Mouse (Mus musculus): ENCODE measurements at regions not wholly inside any gene's neighbourhood (a gene's known extent, or its start where the extent isn't known, plus 50 kb on each side); places are given as distances from the start of the nearest gene placed in this dataset.

GRCm38 (mm10) chr12:10140131-10140530 lies 229.6 kb upstream of the Nt5c1b start:
- Histone ChIP-seq H3K9me3 (replicated peaks) (no peaks in the 10 kb centered on the region), H3K27me3 (replicated peaks) (no peaks in the 10 kb centered on the region), H3K4me1 (no peaks in the 10 kb centered on the region), H3K9ac (replicated peaks) (no peak overlapping the region), H3K27ac (replicated peaks) (no peak overlapping the region), H3K4me2 (no peak overlapping the region), H3K36me3 (no peaks in the 10 kb centered on the region), H3K4me3 (replicated peaks) (no peak overlapping the region)
- no peak for ATAC-seq (ENCODE audit: low FRiP score)

GRCm38 (mm10) chr12:10160837-10161236 lies 208.9 kb upstream of the Nt5c1b start:
- Histone ChIP-seq H3K9ac (replicated peaks) (no peak overlapping the region), H3K4me2 (no peak overlapping the region), H3K27ac (replicated peaks) (no peak overlapping the region), H3K27me3 (replicated peaks) (no peaks in the 10 kb centered on the region), H3K9me3 (replicated peaks) (no peaks in the 10 kb centered on the region), H3K4me3 (replicated peaks) (no peak overlapping the region), H3K4me1 (no peaks in the 10 kb centered on the region), H3K36me3 (no peaks in the 10 kb centered on the region)
- ATAC-seq (ENCODE audit: low FRiP score), result no peak
- WGBS, result 66% methylated on average over 1 of the region's 1 CpGs

- Histone ChIP-seq H3K36me3 (no peaks in the 10 kb centered on the region), H3K4me1 (no peaks in the 10 kb centered on the region), H3K4me2 (no peak overlapping the region), H3K9ac (replicated peaks) (no peak overlapping the region), H3K27me3 (replicated peaks) (no peaks in the 10 kb centered on the region), H3K4me3 (replicated peaks) (no peak overlapping the region), H3K9me3 (replicated peaks) (no peaks in the 10 kb centered on the region), H3K27ac (replicated peaks) (no peak overlapping the region)
- ATAC-seq (ENCODE audit: low FRiP score), result no peak
Measured at GRCm38 (mm10) chr12:10168042-10168441, 201.7 kb upstream of the Nt5c1b start.

- no peaks in the 10 kb centered on the region for H3K36me3 ChIP-seq
- ATAC-seq (ENCODE audit: low FRiP score), result no peak
Measured at GRCm38 (mm10) chr12:10168581-10168980, 201.2 kb upstream of the Nt5c1b start.

GRCm38 (mm10) chr12:10178718-10179117 lies 191.1 kb upstream of the Nt5c1b start:
- WGBS, result 87% methylated on average over 4 of the region's 4 CpGs
- H3K36me3 ChIP-seq, result no peaks in the 10 kb centered on the region

More at GRCm38 (mm10) chr12:10168581-10168980, 201.2 kb upstream of the Nt5c1b start:
- Histone ChIP-seq H3K9ac (replicated peaks) (no peak overlapping the region), H3K9me3 (replicated peaks) (no peaks in the 10 kb centered on the region), H3K4me2 (no peak overlapping the region), H3K27me3 (replicated peaks) (no peaks in the 10 kb centered on the region), H3K4me3 (replicated peaks) (no peak overlapping the region), H3K4me1 (no peaks in the 10 kb centered on the region), H3K27ac (replicated peaks) (no peak overlapping the region)

GRCm38 (mm10) chr12:10179147-10179814 lies 190.5 kb upstream of the Nt5c1b start:
- Histone ChIP-seq H3K9ac (replicated peaks) (no peak overlapping the region), H3K27ac (replicated peaks) (no peak overlapping the region), H3K27me3 (replicated peaks) (no peaks in the 10 kb centered on the region), H3K36me3 (no peaks in the 10 kb centered on the region), H3K4me1 (0 out of 2 replicates have a peak, but pooled peaks cover 4% of the 10 kb centered on the region), H3K9me3 (replicated peaks) (no peaks in the 10 kb centered on the region), H3K4me2 (no peak overlapping the region), H3K4me3 (replicated peaks) (no peak overlapping the region)
- WGBS, result 18% methylated on average over 1 of the region's 1 CpGs
- ATAC-seq (ENCODE audit: low FRiP score), result peak; percentile 70

More at GRCm38 (mm10) chr12:10178718-10179117, 191.1 kb upstream of the Nt5c1b start:
- ATAC-seq (ENCODE audit: low FRiP score), result no peak
- Histone ChIP-seq H3K27me3 (replicated peaks) (no peaks in the 10 kb centered on the region), H3K4me1 (0 out of 2 replicates have a peak, but pooled peaks cover 4% of the 10 kb centered on the region), H3K9me3 (replicated peaks) (no peaks in the 10 kb centered on the region), H3K4me2 (no peak overlapping the region), H3K9ac (replicated peaks) (no peak overlapping the region), H3K4me3 (replicated peaks) (no peak overlapping the region), H3K27ac (replicated peaks) (no peak overlapping the region)

GRCm38 (mm10) chr12:10179815-10180468 lies 189.8 kb upstream of the Nt5c1b start:
- H3K36me3 ChIP-seq, result no peaks in the 10 kb centered on the region
- WGBS, result 16% methylated on average over 3 of the region's 3 CpGs
- no peak overlapping the region for H3K9ac ChIP-seq (replicated peaks)
- H3K27me3 ChIP-seq (replicated peaks), result no peaks in the 10 kb centered on the region
- 0 out of 2 replicates have a peak, but pooled peaks cover 4% of the 10 kb centered on the region for H3K4me1 ChIP-seq
- ATAC-seq (ENCODE audit: low FRiP score), result no peak
- no peak overlapping the region for H3K27ac ChIP-seq (replicated peaks)
- no peak overlapping the region for H3K4me2 ChIP-seq
- no peaks in the 10 kb centered on the region for H3K9me3 ChIP-seq (replicated peaks)
- H3K4me3 ChIP-seq (replicated peaks), result no peak overlapping the region

GRCm38 (mm10) chr12:10182589-10182988 lies 187.2 kb upstream of the Nt5c1b start:
- Histone ChIP-seq H3K27me3 (replicated peaks) (no peaks in the 10 kb centered on the region), H3K9me3 (replicated peaks) (no peaks in the 10 kb centered on the region), H3K4me1 (0 out of 2 replicates have a peak, but pooled peaks cover 4% of the 10 kb centered on the region), H3K27ac (replicated peaks) (no peak overlapping the region), H3K36me3 (no peaks in the 10 kb centered on the region), H3K4me2 (no peak overlapping the region), H3K4me3 (replicated peaks) (no peak overlapping the region), H3K9ac (replicated peaks) (no peak overlapping the region)
- ATAC-seq (ENCODE audit: low FRiP score), result no peak

GRCm38 (mm10) chr12:10186576-10186975 lies 183.2 kb upstream of the Nt5c1b start:
- Histone ChIP-seq H3K4me1 (no peaks in the 10 kb centered on the region), H3K4me3 (replicated peaks) (no peak overlapping the region), H3K27me3 (replicated peaks) (no peaks in the 10 kb centered on the region), H3K9ac (replicated peaks) (no peak overlapping the region), H3K27ac (replicated peaks) (no peak overlapping the region), H3K9me3 (replicated peaks) (no peaks in the 10 kb centered on the region), H3K36me3 (no peaks in the 10 kb centered on the region), H3K4me2 (no peak overlapping the region)
- ATAC-seq (ENCODE audit: low FRiP score), result no peak

- no peak for ATAC-seq (ENCODE audit: low FRiP score)
- Histone ChIP-seq H3K36me3 (no peaks in the 10 kb centered on the region), H3K27ac (replicated peaks) (no peak overlapping the region), H3K4me3 (replicated peaks) (no peak overlapping the region), H3K9ac (replicated peaks) (no peak overlapping the region), H3K4me1 (no peaks in the 10 kb centered on the region), H3K9me3 (replicated peaks) (no peaks in the 10 kb centered on the region), H3K4me2 (no peak overlapping the region), H3K27me3 (replicated peaks) (no peaks in the 10 kb centered on the region)
- 86% methylated on average over 2 of the region's 2 CpGs for WGBS
Measured at GRCm38 (mm10) chr12:10189746-10190145, 180.0 kb upstream of the Nt5c1b start.

- Histone ChIP-seq H3K9ac (replicated peaks) (no peak overlapping the region), H3K4me3 (replicated peaks) (no peak overlapping the region), H3K27me3 (replicated peaks) (no peaks in the 10 kb centered on the region), H3K4me1 (no peaks in the 10 kb centered on the region), H3K36me3 (no peaks in the 10 kb centered on the region), H3K9me3 (replicated peaks) (no peaks in the 10 kb centered on the region), H3K27ac (replicated peaks) (no peak overlapping the region), H3K4me2 (no peak overlapping the region)
- ATAC-seq (ENCODE audit: low FRiP score), result no peak
- 51% methylated on average over 3 of the region's 3 CpGs for WGBS
Measured at GRCm38 (mm10) chr12:10197906-10198460, 171.8 kb upstream of the Nt5c1b start.

GRCm38 (mm10) chr12:10209841-10210240 lies 159.9 kb upstream of the Nt5c1b start:
- 70% methylated on average over 1 of the region's 1 CpGs for whole genome bisulfite sequencing

More at GRCm38 (mm10) chr12:10209841-10210240, 159.9 kb upstream of the Nt5c1b start:
- ATAC-seq (ENCODE audit: low FRiP score), result no peak
- Histone ChIP-seq H3K9ac (replicated peaks) (no peak overlapping the region), H3K4me3 (replicated peaks) (no peak overlapping the region), H3K27ac (replicated peaks) (no peak overlapping the region), H3K4me1 (no peaks in the 10 kb centered on the region), H3K36me3 (no peaks in the 10 kb centered on the region), H3K27me3 (replicated peaks) (no peaks in the 10 kb centered on the region), H3K9me3 (replicated peaks) (no peaks in the 10 kb centered on the region), H3K4me2 (no peak overlapping the region)
